Mouse (Mus musculus): ENCODE measurements around the gene 4931422A03Rik. TPM values are rescaled to one million over a fixed set of nuclear protein-coding genes. Genes with fewer than 3 reads are reported as not detected.

4931422A03Rik gene
- polyA plus RNA-seq, 1 experiment from 2014 or later = 2.1 TPM

DNA sequence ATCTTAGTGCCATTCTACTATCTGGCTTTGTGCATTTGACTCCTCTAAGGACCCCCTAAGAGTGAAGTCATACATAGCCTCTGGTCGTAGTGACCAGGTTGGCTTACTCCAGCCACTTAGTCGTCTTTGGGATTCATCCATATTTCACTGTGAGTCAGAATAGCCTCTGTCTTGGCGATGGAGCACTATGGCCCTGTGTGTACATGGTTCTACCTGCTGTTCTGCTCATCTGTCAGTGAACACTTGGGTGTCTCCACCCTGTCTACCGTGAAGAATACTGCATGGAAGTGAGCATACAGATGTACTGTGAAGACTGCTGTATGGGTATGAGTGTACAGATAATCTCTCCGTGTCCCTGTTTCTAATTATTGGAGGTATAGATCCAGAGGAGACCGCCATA, 68.6 kb downstream of the 4931422A03Rik start:
- no peaks in the 10 kb centered on the region for H3K9me3 ChIP-seq
- WGBS = 93% methylated on average over 6 of the region's 6 CpGs
- no peak overlapping the region for H3K27ac ChIP-seq
- no peak overlapping the region for H3K4me3 ChIP-seq
- no peak overlapping the region for H3K9ac ChIP-seq
- no peaks in the 10 kb centered on the region for H3K36me3 ChIP-seq
- no peaks in the 10 kb centered on the region for H3K4me1 ChIP-seq (replicated peaks)
- no peaks in the 10 kb centered on the region for H3K27me3 ChIP-seq
- ATAC-seq (ENCODE audit: low FRiP score) = no peak
- no peak overlapping the region for H3K4me2 ChIP-seq

DNA sequence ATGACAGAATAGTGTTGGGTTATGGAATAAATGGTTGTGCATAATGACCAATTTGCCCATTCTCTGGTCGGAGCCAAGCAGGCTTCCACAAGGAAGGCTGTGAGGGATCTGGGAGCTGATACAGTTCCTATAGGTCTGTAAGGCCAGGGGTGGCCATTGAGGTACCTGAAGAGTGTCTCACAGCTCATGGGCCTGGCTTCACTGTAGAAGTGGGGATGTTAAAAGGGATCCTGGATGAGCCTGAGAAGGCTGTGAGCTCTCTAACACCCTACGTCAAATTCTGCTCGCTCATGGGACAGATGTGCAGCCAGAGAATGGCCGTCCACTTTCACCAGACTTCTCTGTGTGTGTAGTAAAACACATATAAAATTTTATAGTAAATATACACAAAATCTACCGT, 69.1 kb downstream of the 4931422A03Rik start:
- ATAC-seq (ENCODE audit: low FRiP score) = no peak
- H3K36me3 ChIP-seq = no peaks in the 10 kb centered on the region
- H3K4me3 ChIP-seq = no peak overlapping the region
- H3K27me3 ChIP-seq = no peaks in the 10 kb centered on the region
- WGBS = 92% methylated on average over 5 of the region's 5 CpGs
- no peak overlapping the region for H3K9ac ChIP-seq
- H3K4me2 ChIP-seq = no peak overlapping the region
- no peaks in the 10 kb centered on the region for H3K9me3 ChIP-seq
- no peak overlapping the region for H3K27ac ChIP-seq
- H3K4me1 ChIP-seq (replicated peaks) = no peaks in the 10 kb centered on the region

DNA sequence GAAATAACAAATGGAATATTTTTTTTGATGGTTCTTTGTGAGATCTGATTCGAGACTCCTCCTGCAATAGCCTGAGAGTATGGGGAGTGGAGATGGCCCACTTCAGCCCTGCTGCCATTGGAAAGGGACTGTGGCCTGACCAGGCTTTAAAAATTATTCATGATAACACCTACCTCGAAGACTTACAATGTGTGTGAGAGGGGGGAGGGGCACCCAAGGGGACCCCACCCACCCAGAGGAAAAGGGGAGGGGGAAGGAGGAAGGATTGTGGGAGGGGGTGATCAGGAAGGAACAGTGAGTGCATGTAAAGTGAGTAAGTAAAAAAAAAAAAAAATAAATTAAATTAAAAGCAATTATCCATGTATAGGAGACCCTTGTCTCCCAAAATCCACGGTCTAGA, 69.5 kb downstream of the 4931422A03Rik start:
- Histone ChIP-seq H3K4me3 (no peak overlapping the region), H3K36me3 (no peaks in the 10 kb centered on the region), H3K27me3 (no peaks in the 10 kb centered on the region), H3K4me2 (no peak overlapping the region), H3K27ac (no peak overlapping the region), H3K9ac (no peak overlapping the region), H3K9me3 (no peaks in the 10 kb centered on the region), H3K4me1 (replicated peaks) (no peaks in the 10 kb centered on the region)
- no peak for ATAC-seq (ENCODE audit: low FRiP score)
- WGBS = 70% methylated on average over 3 of the region's 3 CpGs

DNA sequence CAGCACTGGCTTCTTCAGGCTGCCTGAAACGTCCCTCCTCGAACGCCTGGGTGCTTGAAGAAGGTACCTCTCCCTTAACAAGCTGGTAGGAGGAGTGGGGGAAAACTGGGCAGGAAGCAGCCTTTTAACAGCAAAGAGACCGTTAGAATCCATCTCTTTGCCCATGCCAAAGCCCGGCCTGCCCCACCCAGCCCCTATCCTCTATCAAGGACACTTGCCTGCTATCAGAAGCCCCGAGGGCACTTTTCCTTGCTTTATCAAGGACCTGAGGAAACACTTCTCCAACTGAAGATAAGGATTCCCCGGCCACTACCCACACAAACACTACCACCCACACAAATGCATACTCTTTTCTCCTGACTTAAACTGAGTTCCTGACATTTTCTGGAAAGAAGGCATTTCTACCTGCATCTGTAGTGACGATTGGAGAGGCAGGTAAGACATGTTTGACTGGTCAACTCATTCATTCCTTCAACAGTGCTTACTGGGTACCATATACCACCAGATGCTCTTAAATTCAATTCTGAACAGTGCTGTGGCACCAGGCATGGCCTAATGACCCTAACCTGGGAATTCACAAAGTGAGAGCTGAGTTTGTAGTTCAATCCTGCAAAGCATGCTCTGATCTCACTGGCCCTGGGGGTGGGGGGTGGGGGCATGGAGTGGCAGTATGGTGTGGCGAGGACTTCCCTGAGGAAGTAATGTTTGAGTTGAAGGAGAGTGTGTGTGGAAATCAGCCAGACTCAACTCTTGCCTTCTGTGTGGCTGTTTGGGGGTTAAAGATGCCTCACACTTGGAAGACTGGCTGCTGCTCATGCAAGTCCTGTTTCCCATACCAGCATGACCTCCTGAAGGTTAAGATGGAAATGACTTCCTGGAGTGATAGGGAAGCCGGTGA, 70.3 kb downstream of the 4931422A03Rik start, which contains the start of gene Lmo2:
Gene Lmo2, plus strand, starts transcription at position 338 of the 898 bp plus-strand sequence.
- no peak for ATAC-seq (ENCODE audit: low FRiP score)
- Histone ChIP-seq H3K27ac (no peak within 1 kb of the TSS), H3K27me3 (no peaks in the 10 kb centered on the region), H3K4me1 (replicated peaks) (no peaks in the 10 kb centered on the region), H3K9ac (no peak within 1 kb of the TSS), H3K9me3 (no peaks in the 10 kb centered on the region), H3K4me3 (no peak within 1 kb of the TSS), H3K4me2 (no peak within 1 kb of the TSS), H3K36me3 (no peaks in the 10 kb centered on the region)
- 78% methylated on average over 10 of the region's 10 CpGs for WGBS

DNA sequence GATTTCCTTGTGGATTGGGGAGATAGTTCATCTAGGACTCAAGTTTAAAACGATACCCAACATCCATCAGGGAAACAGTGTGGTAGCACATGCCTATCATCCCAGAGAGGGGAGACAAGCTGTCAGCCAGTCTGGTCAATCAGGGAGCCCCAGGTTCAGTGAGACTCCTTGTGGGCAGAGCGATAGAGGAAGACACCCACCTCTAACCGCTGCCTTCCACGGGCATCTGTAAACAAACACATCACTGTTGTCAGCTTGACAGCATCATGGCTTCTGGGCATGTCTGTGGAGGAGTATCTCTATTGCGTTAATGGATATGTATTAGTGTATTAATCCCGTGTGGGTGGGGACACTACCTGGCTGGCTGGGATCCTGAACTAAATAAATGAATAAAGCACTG, 71.3 kb downstream of the 4931422A03Rik start:
- Histone ChIP-seq H3K27me3 (no peaks in the 10 kb centered on the region), H3K36me3 (no peaks in the 10 kb centered on the region), H3K4me1 (replicated peaks) (no peaks in the 10 kb centered on the region), H3K27ac (no peak overlapping the region), H3K4me2 (no peak overlapping the region), H3K9me3 (no peaks in the 10 kb centered on the region), H3K4me3 (no peak overlapping the region), H3K9ac (no peak overlapping the region)
- no peak for ATAC-seq (ENCODE audit: low FRiP score)
- 88% methylated on average over 6 of the region's 6 CpGs for WGBS

DNA sequence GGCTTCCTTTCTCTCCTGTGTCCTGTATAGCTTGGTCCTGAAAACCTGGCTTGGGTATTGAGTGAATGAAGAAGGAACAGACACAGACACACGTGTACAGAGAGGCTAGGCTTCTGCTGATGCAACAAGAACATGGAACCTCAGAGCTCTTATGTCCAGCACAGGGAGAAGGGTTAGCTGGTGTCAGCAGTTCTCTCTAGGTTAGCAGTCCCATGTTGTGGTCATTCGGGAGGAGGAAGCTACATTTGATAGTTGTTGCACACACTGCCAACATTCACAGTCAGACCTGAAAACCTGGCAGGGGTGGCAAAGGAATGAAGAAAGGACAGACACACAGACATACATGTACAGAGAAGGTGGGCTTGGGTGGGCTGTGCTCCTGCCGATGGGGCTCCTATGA, 72.4 kb downstream of the 4931422A03Rik start:
- 86% methylated on average over 3 of the region's 3 CpGs for WGBS
- no peak overlapping the region for H3K27ac ChIP-seq
- no peaks in the 10 kb centered on the region for H3K9me3 ChIP-seq
- H3K4me3 ChIP-seq = no peak overlapping the region
- H3K4me1 ChIP-seq (replicated peaks) = no peaks in the 10 kb centered on the region
- ATAC-seq (ENCODE audit: low FRiP score) = no peak
- H3K36me3 ChIP-seq = no peaks in the 10 kb centered on the region
- H3K4me2 ChIP-seq = no peak overlapping the region
- H3K27me3 ChIP-seq = no peaks in the 10 kb centered on the region
- H3K9ac ChIP-seq = no peak overlapping the region

DNA sequence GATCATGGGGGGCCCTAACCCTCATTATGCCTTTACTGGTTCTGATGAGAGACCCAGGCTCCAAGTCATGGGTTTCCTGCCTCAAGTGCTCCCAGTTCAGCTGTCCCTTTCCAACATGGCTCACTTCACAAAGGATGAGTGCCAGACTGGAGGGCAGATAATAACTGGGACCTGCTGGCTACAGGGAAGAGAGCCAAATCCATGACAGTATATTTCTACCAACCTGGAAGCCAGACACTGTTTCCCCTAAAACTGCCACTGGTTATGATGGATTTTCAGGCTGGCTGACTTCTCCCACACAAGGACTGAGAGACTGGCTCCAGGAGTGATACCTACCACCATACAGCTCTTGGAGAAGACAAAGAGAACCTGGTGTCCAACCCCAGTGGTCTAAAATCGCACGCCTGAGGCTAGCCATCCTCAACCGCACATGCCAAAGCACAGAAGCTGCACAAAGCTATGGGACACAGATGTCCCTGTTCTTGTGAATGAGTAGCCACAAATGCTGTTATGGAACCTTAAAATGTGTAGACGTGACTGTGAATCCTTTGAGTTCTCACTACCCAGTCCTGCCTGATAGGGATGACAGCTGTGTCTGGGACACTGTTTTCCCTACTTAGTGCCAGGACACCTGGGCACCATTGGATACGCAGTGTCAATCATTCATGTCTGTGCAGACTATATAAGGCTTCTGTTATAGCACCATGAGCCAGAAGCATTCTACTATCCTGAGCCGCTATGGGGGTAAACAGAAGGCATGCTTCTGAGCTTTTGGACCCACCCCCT, 74.9 kb downstream of the 4931422A03Rik start:
- Histone ChIP-seq H3K36me3 (no peaks in the 10 kb centered on the region), H3K4me3 (no peak overlapping the region), H3K4me2 (no peak overlapping the region), H3K9ac (no peak overlapping the region), H3K27ac (0 out of 2 replicates have a peak overlapping the region, but pooled peaks have one; percentile 23), H3K27me3 (no peaks in the 10 kb centered on the region), H3K9me3 (no peaks in the 10 kb centered on the region), H3K4me1 (replicated peaks) (peaks cover 7% of the 10 kb centered on the region; the same call in 1 of the 2 replicates)
- no peak for ATAC-seq (ENCODE audit: low FRiP score)
- 89% methylated on average over 6 of the region's 6 CpGs for WGBS

DNA sequence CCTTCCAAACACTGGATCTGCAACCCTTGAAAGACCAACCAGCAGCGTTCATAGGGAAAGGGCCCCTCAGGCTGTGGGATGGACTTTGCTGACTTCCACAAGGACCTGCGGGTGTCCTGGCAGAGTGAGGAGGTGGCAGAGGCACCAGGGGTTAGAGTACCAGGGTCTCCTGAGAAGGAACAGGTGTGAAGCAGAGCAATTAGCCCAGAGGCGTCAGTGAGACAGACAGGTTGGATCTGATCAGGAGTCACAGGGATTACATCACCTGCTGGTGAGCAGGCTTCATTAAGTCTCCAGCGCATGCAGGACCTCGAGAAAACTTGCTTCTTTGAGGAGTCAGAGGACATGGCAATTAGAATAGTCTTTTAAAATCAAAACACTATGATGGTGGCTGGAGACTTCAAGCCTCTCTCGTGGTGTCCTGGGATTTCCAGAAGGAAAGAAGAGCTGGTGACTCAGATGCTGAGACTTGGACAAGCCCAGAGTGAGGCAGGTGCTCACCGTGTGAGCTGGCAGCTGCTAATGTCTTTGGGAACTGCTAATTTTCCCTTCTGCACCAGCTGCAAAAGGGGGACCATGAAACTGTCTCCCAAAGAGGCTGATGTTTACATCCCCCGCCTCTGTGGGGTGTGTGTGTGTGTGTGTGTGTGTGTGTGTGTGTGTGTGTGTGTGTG, 80.0 kb downstream of the 4931422A03Rik start:
- no peak for ATAC-seq (ENCODE audit: low FRiP score)
- H3K36me3 ChIP-seq = no peaks in the 10 kb centered on the region
- H3K4me2 ChIP-seq = no peak overlapping the region
- H3K4me1 ChIP-seq (replicated peaks) = peaks cover 23% of the 10 kb centered on the region
- H3K9me3 ChIP-seq = no peaks in the 10 kb centered on the region
- WGBS = 68% methylated on average over 8 of the region's 8 CpGs
- H3K27ac ChIP-seq = 0 out of 2 replicates have a peak overlapping the region, but pooled peaks have one; percentile 8
- no peak overlapping the region for H3K4me3 ChIP-seq
- H3K9ac ChIP-seq = no peak overlapping the region
- no peaks in the 10 kb centered on the region for H3K27me3 ChIP-seq

DNA sequence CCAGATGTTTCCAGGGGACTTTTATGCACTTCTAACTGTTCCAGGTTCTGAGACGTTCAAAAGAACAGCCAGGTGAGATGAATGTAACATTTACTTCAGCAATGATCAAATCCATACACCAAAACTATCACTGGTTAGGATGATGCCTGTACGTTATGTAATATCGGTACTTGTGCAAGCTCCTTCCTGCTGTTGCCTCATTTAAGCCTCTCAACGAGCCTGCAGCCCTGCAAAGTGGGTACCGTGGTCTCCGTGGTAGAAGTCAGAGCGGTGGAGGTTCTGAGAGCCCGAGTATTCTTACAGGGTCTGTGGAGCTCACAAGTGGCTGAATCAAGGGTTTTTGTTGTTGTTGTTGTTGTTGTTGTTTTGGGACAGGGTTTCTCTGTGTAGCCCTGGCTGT, 81.3 kb downstream of the 4931422A03Rik start:
- Histone ChIP-seq H3K4me2 (no peak overlapping the region), H3K27ac (no peak overlapping the region), H3K9ac (no peak overlapping the region), H3K9me3 (no peaks in the 10 kb centered on the region), H3K36me3 (no peaks in the 10 kb centered on the region), H3K27me3 (no peaks in the 10 kb centered on the region), H3K4me1 (replicated peaks) (peaks cover 23% of the 10 kb centered on the region), H3K4me3 (no peak overlapping the region)
- ATAC-seq (ENCODE audit: low FRiP score) = no peak
- 86% methylated on average over 8 of the region's 8 CpGs for WGBS

DNA sequence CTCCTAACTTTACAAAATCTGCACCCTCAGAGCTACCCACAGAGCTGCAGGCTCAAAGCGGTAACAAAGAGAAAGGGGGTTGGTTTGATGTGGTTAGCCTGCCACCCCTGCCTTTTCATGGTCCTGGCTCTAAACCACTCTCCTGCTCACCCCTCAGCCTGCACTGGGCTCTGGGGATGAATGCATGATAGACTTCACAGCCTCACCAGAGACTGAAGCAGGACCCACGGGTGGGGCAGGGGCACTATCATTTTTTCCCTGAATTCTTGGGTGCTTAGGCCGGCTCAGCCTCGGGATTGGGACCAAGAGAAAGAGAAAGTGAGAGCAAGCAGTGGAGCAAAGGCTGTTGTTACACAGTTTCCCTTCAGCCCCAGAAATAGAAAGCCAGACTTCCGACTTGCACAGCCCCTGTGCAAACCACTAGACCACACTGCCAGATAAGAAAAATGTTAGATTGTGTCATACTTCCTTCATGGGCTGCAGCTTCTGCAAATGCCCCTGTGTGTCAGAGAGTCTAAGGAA, 82.5 kb downstream of the 4931422A03Rik start:
- Histone ChIP-seq H3K9me3 (no peaks in the 10 kb centered on the region), H3K4me2 (no peak overlapping the region), H3K4me3 (no peak overlapping the region), H3K27ac (no peak overlapping the region; the same call in 1 of the 2 replicates), H3K9ac (no peak overlapping the region), H3K4me1 (replicated peaks) (peaks cover 23% of the 10 kb centered on the region), H3K36me3 (no peaks in the 10 kb centered on the region), H3K27me3 (no peaks in the 10 kb centered on the region)
- 80% methylated on average over 5 of the region's 5 CpGs for WGBS
- ATAC-seq (ENCODE audit: low FRiP score) = no peak

DNA sequence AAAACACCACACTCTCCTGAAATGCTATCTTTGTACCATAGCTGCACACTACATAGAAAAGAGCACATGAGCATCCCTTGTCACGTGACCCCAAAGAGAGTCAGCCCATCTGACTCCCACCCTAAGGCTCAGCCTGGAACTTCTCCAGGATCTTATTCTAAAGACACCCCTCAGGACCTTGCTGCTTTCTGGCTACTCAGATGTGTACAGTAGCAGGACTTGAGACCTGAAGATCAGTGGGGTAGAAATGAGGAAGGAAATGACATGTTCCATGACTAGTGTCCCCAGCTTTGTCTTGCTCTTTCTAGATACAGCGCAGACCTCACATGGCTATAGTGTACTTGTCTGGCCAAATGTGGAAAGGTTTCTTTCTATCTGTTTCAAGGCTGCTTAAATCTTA, 83.3 kb downstream of the 4931422A03Rik start:
- Histone ChIP-seq H3K9me3 (no peaks in the 10 kb centered on the region), H3K27me3 (no peaks in the 10 kb centered on the region), H3K4me1 (replicated peaks) (peaks cover 23% of the 10 kb centered on the region), H3K4me2 (no peak overlapping the region), H3K9ac (no peak overlapping the region), H3K4me3 (no peak overlapping the region), H3K27ac (no peak overlapping the region), H3K36me3 (no peaks in the 10 kb centered on the region)
- 95% methylated on average over 2 of the region's 2 CpGs for WGBS
- ATAC-seq (ENCODE audit: low FRiP score) = no peak

DNA sequence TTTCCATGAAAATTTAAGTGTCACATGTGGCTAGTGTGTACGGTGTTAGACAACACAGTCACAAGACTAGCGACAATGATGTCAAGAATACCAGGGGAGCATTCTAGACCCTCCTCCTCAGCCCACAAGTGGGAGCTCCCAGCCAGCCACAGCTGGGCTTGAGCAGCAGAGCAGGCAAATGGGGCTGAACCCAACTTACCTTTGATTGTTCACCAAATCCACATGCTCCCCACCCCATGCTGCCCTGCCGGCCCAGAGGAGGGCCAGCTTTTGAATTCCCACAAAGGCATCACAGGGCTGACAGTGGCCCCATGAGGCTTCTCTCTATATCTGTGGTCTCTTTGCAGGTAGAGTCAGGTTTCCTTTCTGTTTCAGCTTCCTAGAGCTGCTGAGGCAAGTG, 87.1 kb downstream of the 4931422A03Rik start:
- ATAC-seq (ENCODE audit: low FRiP score) = no peak
- no peak overlapping the region for H3K9ac ChIP-seq
- H3K36me3 ChIP-seq = no peaks in the 10 kb centered on the region
- H3K4me3 ChIP-seq = no peak overlapping the region
- H3K4me2 ChIP-seq = no peak overlapping the region
- H3K9me3 ChIP-seq = no peaks in the 10 kb centered on the region
- H3K4me1 ChIP-seq (replicated peaks) = peaks cover 12% of the 10 kb centered on the region
- no peaks in the 10 kb centered on the region for H3K27me3 ChIP-seq
- WGBS = 65% methylated on average over 3 of the region's 3 CpGs
- no peak overlapping the region for H3K27ac ChIP-seq
